Mouse (Mus musculus) layer of hippocampus, postnatal 25 days (tissue): ENCODE measurements at regions not wholly inside any gene's neighbourhood (a gene's known extent, or its start where the extent isn't known, plus 50 kb on each side); places are given as distances from the start of the nearest gene placed in this dataset.

ENCODE experiments used
- DNase-seq, 2 experiments: peaks; one replicate each; pipeline ENCODE4 v3.0.0; 2022; ENCODE audit warnings: mixed read lengths in 2 of 2, low spot score in 1 of 2; ENCODE audit errors: extremely low spot score in 1 of 2

GRCm38 (mm10) chr5:111890800-111891199 is 157.1 kb downstream of the Gm26897 start:
- no peak for DNase-seq

- DNase-seq = no peak
These were observed 157.6 kb downstream of the Gm26897 start for GRCm38 (mm10) chr5:111891261-111891693.

GRCm38 (mm10) chr5:111892956-111893355 is 159.2 kb downstream of the Gm26897 start:
- no peak for DNase-seq

GRCm38 (mm10) chr5:111893905-111894311 is 160.2 kb downstream of the Gm26897 start:
- DNase-seq = peak in 1 of 2 experiments; percentile 26

- DNase-seq = no peak
These were observed 163.8 kb downstream of the Gm26897 start for GRCm38 (mm10) chr5:111897568-111897967.

GRCm38 (mm10) chr5:111898482-111898881 is 164.8 kb downstream of the Gm26897 start:
- no peak for DNase-seq

- DNase-seq = no peak
These were observed 167.5 kb downstream of the Gm26897 start for GRCm38 (mm10) chr5:111901197-111901596.

GRCm38 (mm10) chr5:111901678-111902077 is 168.0 kb downstream of the Gm26897 start:
- DNase-seq = no peak

GRCm38 (mm10) chr5:111908085-111908484 is 174.4 kb downstream of the Gm26897 start:
- peak in 1 of 2 experiments; percentile 35 for DNase-seq

- no peak for DNase-seq
These were observed 176.8 kb downstream of the Gm26897 start for GRCm38 (mm10) chr5:111910514-111910913.

GRCm38 (mm10) chr5:111913354-111913753 is 179.6 kb downstream of the Gm26897 start:
- no peak for DNase-seq

- DNase-seq = no peak
These were observed 180.6 kb downstream of the Gm26897 start for GRCm38 (mm10) chr5:111914296-111914695.

- DNase-seq = no peak
These were observed 184.0 kb downstream of the Gm26897 start for GRCm38 (mm10) chr5:111917643-111918252.

GRCm38 (mm10) chr5:111918888-111919287 is 185.2 kb downstream of the Gm26897 start:
- DNase-seq = no peak

GRCm38 (mm10) chr5:111922991-111923701 is 189.4 kb downstream of the Gm26897 start:
- DNase-seq = no peak

- DNase-seq = no peak
These were observed 192.0 kb downstream of the Gm26897 start for GRCm38 (mm10) chr5:111925757-111926156.

- DNase-seq = no peak
These were observed 195.7 kb downstream of the Gm26897 start for GRCm38 (mm10) chr5:111929180-111929990.

GRCm38 (mm10) chr5:111929991-111930339 is 196.2 kb downstream of the Gm26897 start:
- DNase-seq = no peak

GRCm38 (mm10) chr5:111931733-111932132 is 198.0 kb downstream of the Gm26897 start:
- no peak for DNase-seq

- no peak for DNase-seq
These were observed 201.8 kb downstream of the Gm26897 start for GRCm38 (mm10) chr5:111935381-111936134.

- no peak for DNase-seq
These were observed 208.1 kb downstream of the Gm26897 start for GRCm38 (mm10) chr5:111941831-111942230.
